Mouse (Mus musculus): ENCODE data around the gene Gm27021. TPM values are rescaled to one million over a fixed set of nuclear protein-coding genes. Genes with fewer than 3 reads are reported as not detected.

Gm27021 gene
- polyA plus RNA-seq, 1 experiment from 2014 or later, result 5.5 TPM

Other genes starting within 250 kb of the Gm27021 start
- 20.1 and 21.5 TPM in 2 replicates for gene Gins2, start 78.8 kb downstream of the Gm27021 start, polyA plus RNA-seq (2015; fragmentation: Nextera tagmentation; extraction: Ambion mirVana)
- gene 1190005I06Rik, start 20.4 kb downstream of the Gm27021 start, polyA plus RNA-seq (2015; fragmentation: Nextera tagmentation; extraction: Ambion mirVana), result 6.9 and 7.8 TPM in 2 replicates
- gene Cox4i1, start 143 bp upstream of the Gm27021 start, polyA plus RNA-seq (2015; fragmentation: Nextera tagmentation; extraction: Ambion mirVana), result 1,233 and 1,242 TPM in 2 replicates
- gene Emc8, start 494 bp upstream of the Gm27021 start, polyA plus RNA-seq (2015; fragmentation: Nextera tagmentation; extraction: Ambion mirVana), result 147 and 149 TPM in 2 replicates
- gene Irf8, start 68.3 kb upstream of the Gm27021 start, polyA plus RNA-seq (2015; fragmentation: Nextera tagmentation; extraction: Ambion mirVana), result 4.1 and 4.9 TPM in 2 replicates